9 mouse cellular contexts compared by ENCODE assay signal in the genomic region with DNA sequence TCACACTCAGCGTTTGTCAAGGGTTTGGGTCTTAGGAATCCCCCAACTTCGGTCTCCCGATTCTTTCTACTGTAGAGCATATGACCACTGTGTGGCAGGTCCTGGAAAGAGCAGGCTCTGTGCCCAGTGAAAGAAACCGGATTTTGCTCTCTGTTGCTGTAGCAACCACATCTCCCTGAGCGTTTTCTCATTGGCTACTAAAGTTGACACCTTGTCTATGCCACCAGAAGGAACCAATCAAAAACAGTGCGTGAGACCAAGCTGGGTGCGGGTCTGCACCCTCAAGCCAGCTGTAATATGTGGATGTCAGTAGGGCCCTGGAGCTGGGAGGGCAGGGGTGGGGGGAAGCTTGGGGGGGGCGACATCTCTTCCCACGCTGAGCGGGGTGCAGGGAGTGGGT. TPM values are rescaled to one million over a fixed set of nuclear protein-coding genes. Genes with fewer than 3 reads are reported as not detected.
A peak's percentile ranks its signal among the peaks of the same experiment; 100 is the strongest.
DNase-seq lines count a peak whose midpoint lies in the region; ATAC-seq lines count a peak whose summit lies in the region.
"Had no signal": no experiment of that assay in that cellular context is flagged by ENCODE, and none has a peak within 500 bp of the region (broad histone marks: within the 10 kb centered on the region; RNA-seq: fewer than 3 reads in every experiment).

No protein-coding gene starts in this region.

- H3K9ac ChIP-seq in kidney, embryonic 15.5 days, result no peak overlapping the region
- H3K9ac ChIP-seq in hindbrain, embryonic 13.5 days, result peak overlapping the region; percentile 29; the same call in 1 of the 2 replicates
- H3K9ac ChIP-seq in midbrain, embryonic 15.5 days, result no peak overlapping the region
- H3K9ac ChIP-seq: liver, embryonic 14.5 days had no signal

- no peaks in the 10 kb centered on the region for H3K27me3 ChIP-seq in kidney, embryonic 15.5 days
- no peaks in the 10 kb centered on the region for H3K27me3 ChIP-seq in hindbrain, embryonic 13.5 days
- H3K27me3 ChIP-seq in midbrain, embryonic 15.5 days (replicated peaks), result no peaks in the 10 kb centered on the region

- no peak for DNase-seq in kidney, postnatal 10 days
- DNase-seq in brain, embryonic 18.5 days (ENCODE audit: low read depth, low spot score), result peak; percentile 70
- DNase-seq in spleen, adult 18-20 months, result no peak
- no peak for DNase-seq in thymus, postnatal 36 days
- DNase-seq in kidney, postnatal 4 days, result no peak

- ATAC-seq in kidney, embryonic 15.5 days (replicated peaks; ENCODE audit: low FRiP score), result peak; percentile 71
- ATAC-seq in hindbrain, embryonic 13.5 days (ENCODE audit: low FRiP score), result peak; percentile 90
- ATAC-seq in midbrain, embryonic 15.5 days (replicated peaks), result peak; percentile 95

- H3K4me2 ChIP-seq in kidney, embryonic 15.5 days, result 0 out of 2 replicates have a peak overlapping the region, but pooled peaks have one; percentile 19
- peak overlapping the region; percentile 15; the same call in 1 of the 2 replicates for H3K4me2 ChIP-seq in hindbrain, embryonic 13.5 days
- peak overlapping the region; percentile 40 for H3K4me2 ChIP-seq in midbrain, embryonic 15.5 days

- peaks cover 7% of the 10 kb centered on the region; the same call in 1 of the 2 replicates for H3K4me1 ChIP-seq in kidney, embryonic 15.5 days
- peaks cover 11% of the 10 kb centered on the region; the same call in 1 of the 2 replicates for H3K4me1 ChIP-seq in hindbrain, embryonic 13.5 days (replicated peaks)
- H3K4me1 ChIP-seq in midbrain, embryonic 15.5 days, result peaks cover 4% of the 10 kb centered on the region; the same call in 1 of the 2 replicates

- no peaks in the 10 kb centered on the region for H3K9me3 ChIP-seq in kidney, embryonic 15.5 days (replicated peaks)
- H3K9me3 ChIP-seq in hindbrain, embryonic 13.5 days, result no peaks in the 10 kb centered on the region
- no peaks in the 10 kb centered on the region for H3K9me3 ChIP-seq in midbrain, embryonic 15.5 days

- no peaks in the 10 kb centered on the region for H3K36me3 ChIP-seq in kidney, embryonic 15.5 days
- no peaks in the 10 kb centered on the region for H3K36me3 ChIP-seq in hindbrain, embryonic 13.5 days
- H3K36me3 ChIP-seq in midbrain, embryonic 15.5 days (replicated peaks), result no peaks in the 10 kb centered on the region

- 27% methylated on average over 10 of the region's 10 CpGs for WGBS in kidney, embryonic 15.5 days
- 36% methylated on average over 10 of the region's 10 CpGs for WGBS in hindbrain, embryonic 13.5 days
- WGBS in midbrain, embryonic 15.5 days, result 26% methylated on average over 10 of the region's 10 CpGs

- no peak overlapping the region for H3K27ac ChIP-seq in kidney, embryonic 15.5 days
- peak overlapping the region; percentile 58; the same call in 1 of the 2 replicates for H3K27ac ChIP-seq in hindbrain, embryonic 13.5 days
- H3K27ac ChIP-seq in midbrain, embryonic 15.5 days, result peak overlapping the region; percentile 72
- H3K27ac ChIP-seq: liver, embryonic 14.5 days had no signal

- H3K4me3 ChIP-seq in kidney, embryonic 15.5 days (replicated peaks), result no peak overlapping the region
- H3K4me3 ChIP-seq in hindbrain, embryonic 13.5 days, result no peak overlapping the region; the same call in 1 of the 2 replicates
- no peak overlapping the region for H3K4me3 ChIP-seq in midbrain, embryonic 15.5 days

RNA-seq across cellular contexts. Expression of a gene that starts 20.6 kb away (rescaled TPM):
- polyA plus RNA-seq in kidney, embryonic 15.5 days (2015; fragmentation: Nextera tagmentation; extraction: Ambion mirVana), result 31.0 and 36.3 TPM in 2 replicates
- 64.8 and 69.6 TPM in 2 replicates for polyA plus RNA-seq in hindbrain, embryonic 13.5 days (2015; fragmentation: Nextera tagmentation; extraction: Ambion mirVana)
- polyA plus RNA-seq in midbrain, embryonic 15.5 days (2015; fragmentation: Nextera tagmentation; extraction: Ambion mirVana), result 52.6 and 59.4 TPM in 2 replicates

RNA-seq across cellular contexts. Expression of a gene that starts 51.6 kb away (rescaled TPM):
- 27.1 and 30.2 TPM in 2 replicates for polyA plus RNA-seq in kidney, embryonic 15.5 days (2015; fragmentation: Nextera tagmentation; extraction: Ambion mirVana)
- 18.4 and 19.2 TPM in 2 replicates for polyA plus RNA-seq in hindbrain, embryonic 13.5 days (2015; fragmentation: Nextera tagmentation; extraction: Ambion mirVana)
- polyA plus RNA-seq in midbrain, embryonic 15.5 days (2015; fragmentation: Nextera tagmentation; extraction: Ambion mirVana), result 18.0 TPM in 2 replicates
